Mouse (Mus musculus) C2C12 (cell line): ENCODE data around the gene Cnst.

Experiments used
- CTCF ChIP-seq: IDR thresholded peaks from one replicate; pipeline ENCODE4 v1.5.1; 2011; ENCODE audit not compliant: control insufficient read depth, insufficient read depth, insufficient read length
- MAX ChIP-seq: IDR thresholded peaks from one replicate; pipeline ENCODE4 v1.6.1; 2011; ENCODE audit warnings: mild to moderate bottlenecking, control low read depth
- MYOD1 ChIP-seq: IDR thresholded peaks from one replicate; pipeline ENCODE4 v1.6.1; 2011; ENCODE audit warnings: low read depth; ENCODE audit not compliant: control insufficient read depth, insufficient read length
- USF1 ChIP-seq: IDR thresholded peaks from one replicate; pipeline ENCODE4 v1.6.1; 2011; ENCODE audit warnings: low read depth, mild to moderate bottlenecking, control low read depth, moderate library complexity

- TF ChIP-seq CTCF, result no peak
- no peak for TF ChIP-seq MYOD1
- no peak for TF ChIP-seq MAX
- no peak for TF ChIP-seq USF1
Observed at GRCm38 (mm10) chr1:179539054-179539453, 7.1 kb upstream of the Cnst start.
